Mouse (Mus musculus): ENCODE measurements around the gene Kdm2b. TPM values are rescaled to one million over a fixed set of nuclear protein-coding genes. Genes with fewer than 3 reads are reported as not detected.

Kdm2b gene
- total and polyA plus RNA-seq, 3 experiments: 29.2 to 48.9 TPM; not detected in 1

- Histone ChIP-seq H3K4me1 (ENCODE audit: control insufficient read depth in 1 of 2, insufficient read depth in 2 of 2, low read length in 2 of 2) (peaks cover 5 to 18% of the 10 kb centered on the region in 2 experiments; a peak in 3 of 4 replicates), H3K9me3 (replicated peaks; ENCODE audit: insufficient read depth, low read length) (no peaks in the 10 kb centered on the region), H3K36me3 (ENCODE audit: control insufficient read depth in 1 of 2, insufficient read depth in 2 of 2, low read length in 2 of 2) (peaks cover 0 to 13% of the 10 kb centered on the region in 2 experiments; a peak in 2 of 4 replicates), H3K4me3 (ENCODE audit: control insufficient read depth in 1 of 2, insufficient read depth in 1 of 2, low read depth in 2 of 2, low read length in 2 of 2) (peak overlapping the region; percentile 79 to 89), H3K27ac (ENCODE audit: control insufficient read depth, low read depth, low read length) (no peak overlapping the region), H3K27me3 (ENCODE audit: control insufficient read depth in 1 of 2, insufficient read depth in 2 of 2, low read length in 2 of 2) (no peaks in the 10 kb centered on the region), H3K9ac (ENCODE audit: control insufficient read depth, low read depth, low read length, poor library complexity, severe bottlenecking) (no peak overlapping the region), H3K79me2 (ENCODE audit: control insufficient read depth, insufficient read depth, low read length, poor library complexity) (peaks cover 2% of the 10 kb centered on the region; the same call in 1 of the 2 replicates)
- DNase-seq (ENCODE audit: low read depth, low spot score): peak; percentile 52
- peak; percentile 71 for TF ChIP-seq GATA1 (IDR thresholded peaks at IDR 0.05; ENCODE audit: low read depth, low read length)
- TF ChIP-seq MXI1 (IDR thresholded peaks at IDR 0.05; ENCODE audit: low read depth, low read length): 0 out of 2 replicates have a peak, but pooled peaks have one; percentile 34
- TF ChIP-seq E2F4 (IDR thresholded peaks at IDR 0.05; ENCODE audit: borderline replicate concordance, low read depth, low read length): no peak
- no peak for TF ChIP-seq CHD1 (IDR thresholded peaks at IDR 0.05; ENCODE audit: low read depth, low read length)
- TF ChIP-seq EP300 (IDR thresholded peaks at IDR 0.05; ENCODE audit: low read depth in 1 of 2, low read length in 2 of 2): peak; percentile 61 to 72
- TF ChIP-seq TCF12 (IDR thresholded peaks at IDR 0.05; ENCODE audit: low read depth, low read length): peak; percentile 78
- peak; percentile 55; the same call in 1 of the 2 replicates for TF ChIP-seq SIN3A (IDR thresholded peaks at IDR 0.05; ENCODE audit: low read length)
- TF ChIP-seq RCOR1 (IDR thresholded peaks at IDR 0.05; ENCODE audit: low read depth, low read length): peak; percentile 85
- TF ChIP-seq MAFK (IDR thresholded peaks at IDR 0.05; ENCODE audit: borderline replicate concordance, low read depth, low read length): peak; percentile 55; the same call in 1 of the 2 replicates
- TF ChIP-seq USF2 (IDR thresholded peaks at IDR 0.05; ENCODE audit: borderline replicate concordance in 1 of 2, insufficient read depth in 1 of 2, low read depth in 1 of 2, low read length in 2 of 2): no peak
- no peak for TF ChIP-seq SMC3 (IDR thresholded peaks at IDR 0.05; ENCODE audit: low read depth, low read length)
- peak; percentile 60 for TF ChIP-seq TAL1 (IDR thresholded peaks at IDR 0.05; ENCODE audit: low read length)
- TF ChIP-seq ETS1 (IDR thresholded peaks at IDR 0.05; ENCODE audit: low read depth, low read length): peak; percentile 99
- peak; percentile 84 for TF ChIP-seq ZNF384 (IDR thresholded peaks at IDR 0.05; ENCODE audit: low read depth, low read length)
Observed at GRCm38 (mm10) chr5:122990411-122991160, 963 bp upstream of the Kdm2b start.

- Histone ChIP-seq H3K9ac (ENCODE audit: control insufficient read depth, low read depth, low read length, poor library complexity, severe bottlenecking) (peak overlapping the region; percentile 83), H3K27ac (ENCODE audit: control insufficient read depth, low read depth, low read length) (peak overlapping the region; percentile 59; the same call in 1 of the 2 replicates), H3K36me3 (ENCODE audit: control insufficient read depth in 1 of 2, insufficient read depth in 2 of 2, low read length in 2 of 2) (peaks cover 0 to 8% of the 10 kb centered on the region in 2 experiments; a peak in 2 of 4 replicates), H3K79me2 (ENCODE audit: control insufficient read depth, insufficient read depth, low read length, poor library complexity) (peaks cover 2% of the 10 kb centered on the region; the same call in 1 of the 2 replicates), H3K9me3 (replicated peaks; ENCODE audit: insufficient read depth, low read length) (no peaks in the 10 kb centered on the region), H3K4me3 (ENCODE audit: control insufficient read depth in 1 of 2, insufficient read depth in 1 of 2, low read depth in 2 of 2, low read length in 2 of 2) (peak overlapping the region; percentile 79 to 89), H3K27me3 (ENCODE audit: control insufficient read depth in 1 of 2, insufficient read depth in 2 of 2, low read length in 2 of 2) (no peaks in the 10 kb centered on the region), H3K4me1 (ENCODE audit: control insufficient read depth in 1 of 2, insufficient read depth in 2 of 2, low read length in 2 of 2) (peaks cover 5 to 11% of the 10 kb centered on the region in 2 experiments; a peak in 3 of 4 replicates)
- peak; percentile 82 for DNase-seq (ENCODE audit: low read depth, low spot score)
- TF ChIP-seq NRF1 (IDR thresholded peaks at IDR 0.05; ENCODE audit: insufficient read depth, low read depth, low read length, poor library complexity, severe bottlenecking): peak; percentile 69
- TF ChIP-seq ZNF384 (IDR thresholded peaks at IDR 0.05; ENCODE audit: low read depth, low read length): no peak
- TF ChIP-seq ETS1 (IDR thresholded peaks at IDR 0.05; ENCODE audit: low read depth, low read length): peak; percentile 69
- TF ChIP-seq GATA1 (IDR thresholded peaks at IDR 0.05; ENCODE audit: low read depth, low read length): no peak
- no peak for TF ChIP-seq POLR2AphosphoS5 (IDR thresholded peaks at IDR 0.05; ENCODE audit: borderline replicate concordance, low read depth, low read length)
- TF ChIP-seq POLR2AphosphoS2 (IDR thresholded peaks at IDR 0.05; ENCODE audit: low read length): no peak; the same call in 1 of the 2 replicates
- TF ChIP-seq JUND (IDR thresholded peaks at IDR 0.05; ENCODE audit: low read depth, low read length): no peak
- no peak for TF ChIP-seq TAL1 (IDR thresholded peaks at IDR 0.05; ENCODE audit: low read length)
- TF ChIP-seq MXI1 (IDR thresholded peaks at IDR 0.05; ENCODE audit: low read depth, low read length): peak; percentile 62
- no peak for TF ChIP-seq MAX (IDR thresholded peaks at IDR 0.05; ENCODE audit: low read length)
- no peak for TF ChIP-seq MYB (IDR thresholded peaks at IDR 0.05; ENCODE audit: low read depth, low read length)
- TF ChIP-seq SIN3A (IDR thresholded peaks at IDR 0.05; ENCODE audit: low read length): peak; percentile 76; the same call in 1 of the 2 replicates
- no peak for TF ChIP-seq MEF2A (IDR thresholded peaks at IDR 0.05; ENCODE audit: extremely low read depth, insufficient replicate concordance, low read depth, low read length, poor library complexity, severe bottlenecking)
- TF ChIP-seq UBTF (IDR thresholded peaks at IDR 0.05; ENCODE audit: borderline replicate concordance, insufficient read depth, low read depth, low read length): no peak
- peak; percentile 42 for TF ChIP-seq NELFE (IDR thresholded peaks at IDR 0.05; ENCODE audit: low read depth, low read length)
- TF ChIP-seq USF1 (IDR thresholded peaks at IDR 0.05; ENCODE audit: low read depth, low read length): peak; percentile 75
- TF ChIP-seq E2F4 (IDR thresholded peaks at IDR 0.05; ENCODE audit: borderline replicate concordance, low read depth, low read length): no peak
- no peak for TF ChIP-seq TBP (IDR thresholded peaks at IDR 0.05; ENCODE audit: low read depth, low read length)
- TF ChIP-seq SMC3 (IDR thresholded peaks at IDR 0.05; ENCODE audit: low read depth, low read length): no peak
- TF ChIP-seq POLR2A (IDR thresholded peaks at IDR 0.05; ENCODE audit: control insufficient read depth in 1 of 2, insufficient read depth in 1 of 2, low read depth in 1 of 2, low read length in 2 of 2, poor library complexity in 1 of 2): peak; percentile 12 to 43; a peak in 1 of 4 replicates
Observed at GRCm38 (mm10) chr5:122989001-122989525, 560 bp downstream of the Kdm2b start.

Data from MEL (cell line).